Mouse (Mus musculus): Measurements from ENCODE around the gene Golt1a.

DNA sequence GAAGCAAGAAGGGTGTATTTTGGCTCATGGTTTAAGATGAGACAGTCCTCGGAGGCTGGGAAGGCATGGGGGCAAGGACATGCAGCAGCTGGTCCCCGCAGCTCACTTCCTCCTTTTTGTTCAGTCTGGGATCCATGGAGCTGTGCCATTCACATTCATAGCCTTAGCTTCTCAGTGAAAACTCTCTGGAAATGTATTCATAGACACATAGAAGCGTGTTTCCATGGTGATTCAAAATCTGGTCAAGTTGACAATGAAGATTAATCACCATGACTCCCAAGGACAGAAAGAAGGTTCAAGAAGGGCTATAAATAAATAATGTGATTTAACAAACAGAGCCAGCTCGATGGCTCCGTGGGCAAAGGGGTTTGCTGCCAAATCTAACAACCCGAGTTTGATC, 24.3 kb downstream of the Golt1a start:
- TF ChIP-seq HCFC1 (IDR thresholded peaks at IDR 0.05; ENCODE audit: borderline replicate concordance, insufficient read depth, low read length), result no peak
- TF ChIP-seq ZNF384 (IDR thresholded peaks at IDR 0.05; ENCODE audit: low read depth, low read length), result no peak
- no peak for TF ChIP-seq CHD2 (IDR thresholded peaks at IDR 0.05; ENCODE audit: low read depth, low read length)
- TF ChIP-seq MAFK (IDR thresholded peaks at IDR 0.05; ENCODE audit: insufficient read depth, low read depth, low read length), result no peak

Data from ES-E14 (cell line).